Mouse (Mus musculus) G1E (cell line): ENCODE results near the gene Rtn4r.

Experiments used
- CTCF ChIP-seq: IDR thresholded peaks from 2 replicates; pipeline ENCODE4 v1.5.1; 2012; ENCODE audit warnings: low read depth, low read length, inconsistent platforms, mixed read lengths
- GATA1 ChIP-seq: IDR thresholded peaks from 2 replicates; pipeline ENCODE4 v1.6.1; 2012; ENCODE audit warnings: borderline replicate concordance, low read length, inconsistent platforms, mixed read lengths
- GATA2 ChIP-seq: IDR thresholded peaks from 2 replicates; pipeline ENCODE4 v1.6.1; 2012; ENCODE audit warnings: low read depth, low read length, inconsistent platforms, borderline replicate concordance

DNA sequence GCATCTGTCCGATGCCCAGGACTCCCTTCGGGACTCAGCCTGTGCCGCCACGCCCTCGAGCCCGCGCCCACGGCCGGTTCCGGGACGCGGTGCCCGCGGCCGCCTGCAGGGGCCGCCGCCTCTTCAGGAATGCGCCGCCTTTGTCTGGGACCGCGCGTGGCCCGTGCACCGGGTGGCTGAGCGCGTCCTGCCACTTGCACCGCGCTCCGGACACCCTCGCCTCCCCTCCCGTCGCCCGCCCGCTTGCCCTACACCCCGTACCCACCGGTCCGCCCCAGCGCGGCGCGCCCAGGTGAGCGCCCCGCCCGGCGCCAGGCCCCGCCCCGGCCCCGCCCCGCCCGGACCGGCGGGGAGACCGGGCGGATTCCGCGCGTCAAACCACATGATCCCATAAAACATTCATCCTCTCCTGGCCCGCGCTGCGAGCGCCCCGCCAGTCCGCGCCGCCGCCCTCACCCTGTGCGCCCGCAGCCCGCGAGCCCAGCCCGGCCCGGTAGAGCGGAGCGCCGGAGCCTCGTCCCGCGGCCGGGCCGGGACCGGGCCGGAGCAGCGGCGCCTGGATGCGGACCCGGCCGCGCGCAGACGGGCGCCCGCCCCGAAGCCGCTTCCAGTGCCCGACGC lies at the start of gene Rtn4r:
- no peak for TF ChIP-seq CTCF
- TF ChIP-seq GATA1 = no peak
- no peak for TF ChIP-seq GATA2
